Mouse (Mus musculus): Measurements from ENCODE around the gene Fam126b. TPM values are rescaled to one million over a fixed set of nuclear protein-coding genes. Genes with fewer than 3 reads are reported as not detected.

Gene Fam126b
- total and polyA plus RNA-seq, 3 experiments = 5.5 to 5.7 TPM; not detected in 1

- Histone ChIP-seq H3K27me3 (ENCODE audit: control insufficient read depth in 1 of 2, insufficient read depth in 2 of 2, low read length in 2 of 2) (no peaks in the 10 kb centered on the region), H3K36me3 (ENCODE audit: control insufficient read depth in 1 of 2, insufficient read depth in 2 of 2, low read length in 2 of 2) (peaks cover 0 to 8% of the 10 kb centered on the region in 2 experiments; a peak in 2 of 4 replicates), H3K27ac (ENCODE audit: control insufficient read depth, low read depth, low read length) (no peak overlapping the region), H3K9me3 (replicated peaks; ENCODE audit: insufficient read depth, low read length) (no peaks in the 10 kb centered on the region), H3K4me1 (ENCODE audit: control insufficient read depth in 1 of 2, insufficient read depth in 2 of 2, low read length in 2 of 2) (no peaks in the 10 kb centered on the region), H3K4me3 (ENCODE audit: control insufficient read depth in 1 of 2, insufficient read depth in 1 of 2, low read depth in 2 of 2, low read length in 2 of 2) (no peak overlapping the region), H3K79me2 (ENCODE audit: control insufficient read depth, insufficient read depth, low read length, poor library complexity) (no peaks in the 10 kb centered on the region), H3K9ac (ENCODE audit: control insufficient read depth, low read depth, low read length, poor library complexity, severe bottlenecking) (no peak overlapping the region)
- no peak for TF ChIP-seq TBP (IDR thresholded peaks at IDR 0.05; ENCODE audit: low read depth, low read length)
- no peak for TF ChIP-seq RAD21 (IDR thresholded peaks at IDR 0.05; ENCODE audit: low read depth, low read length)
- no peak for TF ChIP-seq MAFK (IDR thresholded peaks at IDR 0.05; ENCODE audit: borderline replicate concordance, low read depth, low read length)
- TF ChIP-seq ZNF384 (IDR thresholded peaks at IDR 0.05; ENCODE audit: low read depth, low read length) = no peak
- no peak for TF ChIP-seq JUND (IDR thresholded peaks at IDR 0.05; ENCODE audit: low read depth, low read length)
- TF ChIP-seq UBTF (IDR thresholded peaks at IDR 0.05; ENCODE audit: borderline replicate concordance, insufficient read depth, low read depth, low read length) = no peak
- no peak for TF ChIP-seq MAX (IDR thresholded peaks at IDR 0.05; ENCODE audit: low read length)
- TF ChIP-seq ZMIZ1 (IDR thresholded peaks at IDR 0.05; ENCODE audit: low read depth, low read length) = no peak
- no peak for TF ChIP-seq ELF1 (IDR thresholded peaks at IDR 0.05; ENCODE audit: low read depth, low read length)
- TF ChIP-seq CTCF (IDR thresholded peaks at IDR 0.05 in 2 of 3, conservative IDR thresholded peaks at IDR 0.05 in 1 of 3; ENCODE audit: control insufficient read depth in 1 of 3, insufficient read depth in 1 of 3, low read depth in 2 of 3, low read length in 3 of 3, poor library complexity in 1 of 3, severe bottlenecking in 1 of 3) = no peak
- TF ChIP-seq RCOR1 (IDR thresholded peaks at IDR 0.05; ENCODE audit: low read depth, low read length) = no peak
- no peak for TF ChIP-seq MYB (IDR thresholded peaks at IDR 0.05; ENCODE audit: low read depth, low read length)
- no peak for TF ChIP-seq EP300 (IDR thresholded peaks at IDR 0.05; ENCODE audit: low read depth in 1 of 2, low read length in 2 of 2)
- TF ChIP-seq SMC3 (IDR thresholded peaks at IDR 0.05; ENCODE audit: low read depth, low read length) = no peak
- TF ChIP-seq POLR2A (IDR thresholded peaks at IDR 0.05; ENCODE audit: control insufficient read depth in 1 of 2, insufficient read depth in 1 of 2, low read depth in 1 of 2, low read length in 2 of 2, poor library complexity in 1 of 2) = no peak
- TF ChIP-seq ZC3H11A (IDR thresholded peaks at IDR 0.05; ENCODE audit: low read depth, low read length) = no peak
- no peak for TF ChIP-seq ETS1 (IDR thresholded peaks at IDR 0.05; ENCODE audit: low read depth, low read length)
- TF ChIP-seq MYC (IDR thresholded peaks at IDR 0.05; ENCODE audit: low read depth, low read length) = no peak
- no peak for DNase-seq (ENCODE audit: low read depth, low spot score)
Measured at GRCm38 (mm10) chr1:58541386-58541785, 44.7 kb downstream of the Fam126b start.

- Histone ChIP-seq H3K9ac (ENCODE audit: control insufficient read depth, low read depth, low read length, poor library complexity, severe bottlenecking) (no peak overlapping the region), H3K4me3 (ENCODE audit: control insufficient read depth in 1 of 2, insufficient read depth in 1 of 2, low read depth in 2 of 2, low read length in 2 of 2) (no peak overlapping the region), H3K4me1 (ENCODE audit: control insufficient read depth in 1 of 2, insufficient read depth in 2 of 2, low read length in 2 of 2) (peaks cover 3 to 8% of the 10 kb centered on the region in 2 experiments; a peak in 3 of 4 replicates), H3K36me3 (ENCODE audit: control insufficient read depth in 1 of 2, insufficient read depth in 2 of 2, low read length in 2 of 2) (peaks cover 0 to 11% of the 10 kb centered on the region in 2 experiments; a peak in 2 of 4 replicates), H3K79me2 (ENCODE audit: control insufficient read depth, insufficient read depth, low read length, poor library complexity) (peaks cover 18% of the 10 kb centered on the region), H3K27ac (ENCODE audit: control insufficient read depth, low read depth, low read length) (no peak overlapping the region), H3K27me3 (ENCODE audit: control insufficient read depth in 1 of 2, insufficient read depth in 2 of 2, low read length in 2 of 2) (no peaks in the 10 kb centered on the region), H3K9me3 (replicated peaks; ENCODE audit: insufficient read depth, low read length) (no peaks in the 10 kb centered on the region)
- TF ChIP-seq ELF1 (IDR thresholded peaks at IDR 0.05; ENCODE audit: low read depth, low read length) (no peak), MYB (IDR thresholded peaks at IDR 0.05; ENCODE audit: low read depth, low read length) (no peak), USF1 (IDR thresholded peaks at IDR 0.05; ENCODE audit: low read depth, low read length) (no peak), CTCF (IDR thresholded peaks at IDR 0.05 in 2 of 3, conservative IDR thresholded peaks at IDR 0.05 in 1 of 3; ENCODE audit: control insufficient read depth in 1 of 3, insufficient read depth in 1 of 3, low read depth in 2 of 3, low read length in 3 of 3, poor library complexity in 1 of 3, severe bottlenecking in 1 of 3) (no peak), GABPA (IDR thresholded peaks at IDR 0.05; ENCODE audit: low read depth, low read length) (no peak), MAZ (IDR thresholded peaks at IDR 0.05; ENCODE audit: low read depth, low read length) (no peak), CHD2 (IDR thresholded peaks at IDR 0.05; ENCODE audit: low read length) (no peak), ZNF384 (IDR thresholded peaks at IDR 0.05; ENCODE audit: low read depth, low read length) (no peak), SMC3 (IDR thresholded peaks at IDR 0.05; ENCODE audit: low read depth, low read length) (no peak), MXI1 (IDR thresholded peaks at IDR 0.05; ENCODE audit: low read depth, low read length) (no peak), NRF1 (IDR thresholded peaks at IDR 0.05; ENCODE audit: insufficient read depth, low read depth, low read length, poor library complexity, severe bottlenecking) (no peak), SIN3A (IDR thresholded peaks at IDR 0.05; ENCODE audit: low read length) (no peak), ZMIZ1 (IDR thresholded peaks at IDR 0.05; ENCODE audit: low read depth, low read length) (no peak), ETS1 (IDR thresholded peaks at IDR 0.05; ENCODE audit: low read depth, low read length) (no peak), RAD21 (IDR thresholded peaks at IDR 0.05; ENCODE audit: low read depth, low read length) (no peak), BHLHE40 (IDR thresholded peaks at IDR 0.05; ENCODE audit: borderline replicate concordance, low read depth, low read length) (no peak), POLR2AphosphoS5 (IDR thresholded peaks at IDR 0.05; ENCODE audit: borderline replicate concordance, low read depth, low read length) (no peak), MYC (IDR thresholded peaks at IDR 0.05; ENCODE audit: low read depth, low read length) (no peak)
- DNase-seq (ENCODE audit: low read depth, low spot score) = peak; percentile 23
Measured at GRCm38 (mm10) chr1:58507249-58507648, 78.9 kb downstream of the Fam126b start.

Data from MEL (cell line).